Mouse (Mus musculus): ENCODE data around the gene Ak3. TPM values are rescaled to one million over a fixed set of nuclear protein-coding genes. Genes with fewer than 3 reads are reported as not detected.
A peak's percentile ranks its signal among the peaks of the same experiment; 100 is the strongest.

Gene Ak3
- polyA plus RNA-seq, 1 experiment from 2014 or later: 77.5 TPM

DNA sequence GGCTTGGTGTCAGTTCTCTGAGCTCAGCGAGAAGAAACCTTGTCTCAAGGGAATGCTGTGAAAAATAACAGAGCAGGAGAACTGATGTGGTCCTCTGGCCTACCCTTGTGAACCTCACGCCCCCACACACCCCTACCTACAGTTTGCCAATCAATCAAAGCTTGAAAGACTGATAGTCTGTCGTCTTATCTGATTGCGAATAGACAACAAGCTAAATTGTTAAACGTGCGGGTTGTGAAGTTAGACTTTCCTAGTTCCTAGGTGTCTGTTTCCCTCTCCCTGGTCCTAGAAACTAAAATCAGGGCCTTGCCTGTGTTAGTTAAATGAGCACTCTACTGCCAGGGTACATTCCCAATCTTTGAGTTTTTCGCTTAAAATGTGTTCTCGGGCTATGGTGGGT, 58.2 kb downstream of the Ak3 start:
- ATAC-seq (replicated peaks): no peak
- Histone ChIP-seq H3K27ac (replicated peaks) (no peak overlapping the region), H3K4me2 (replicated peaks) (peak overlapping the region; percentile 77), H3K27me3 (no peaks in the 10 kb centered on the region), H3K9me3 (no peaks in the 10 kb centered on the region), H3K4me1 (peaks cover 24% of the 10 kb centered on the region), H3K36me3 (0 out of 2 replicates have a peak, but pooled peaks cover 3% of the 10 kb centered on the region), H3K4me3 (peak overlapping the region; percentile 95), H3K9ac (replicated peaks) (peak overlapping the region; percentile 88; the same call in 1 of the 2 replicates)
- 79% methylated on average over 8 of the region's 8 CpGs for WGBS

DNA sequence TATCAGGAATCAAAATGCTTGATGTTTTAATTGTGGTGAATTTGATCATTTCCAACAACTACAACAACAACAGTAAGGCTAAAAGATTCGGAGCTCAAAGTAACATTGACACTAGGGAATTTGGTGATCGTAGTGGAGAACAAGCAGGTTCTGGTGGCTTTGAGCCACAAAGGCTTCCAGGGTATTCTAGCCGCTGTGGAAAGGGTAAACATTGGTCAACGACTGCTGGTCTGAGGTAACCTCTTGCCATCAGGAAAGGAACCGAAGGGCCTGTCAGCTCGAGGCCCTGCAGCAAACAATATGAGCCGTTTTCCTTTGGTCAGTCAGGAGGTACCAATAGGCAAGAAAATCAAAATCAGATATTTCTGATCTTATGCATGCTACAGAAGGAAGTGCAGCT, 65.1 kb downstream of the Ak3 start:
- no peak for ATAC-seq (replicated peaks)
- no peaks in the 10 kb centered on the region for H3K9me3 ChIP-seq
- H3K9ac ChIP-seq (replicated peaks): no peak overlapping the region
- H3K27ac ChIP-seq (replicated peaks): no peak overlapping the region
- H3K4me1 ChIP-seq: no peaks in the 10 kb centered on the region
- H3K4me2 ChIP-seq (replicated peaks): no peak overlapping the region
- 84% methylated on average over 7 of the region's 7 CpGs for WGBS
- H3K27me3 ChIP-seq: no peaks in the 10 kb centered on the region
- H3K4me3 ChIP-seq: no peak overlapping the region
- H3K36me3 ChIP-seq: no peaks in the 10 kb centered on the region

DNA sequence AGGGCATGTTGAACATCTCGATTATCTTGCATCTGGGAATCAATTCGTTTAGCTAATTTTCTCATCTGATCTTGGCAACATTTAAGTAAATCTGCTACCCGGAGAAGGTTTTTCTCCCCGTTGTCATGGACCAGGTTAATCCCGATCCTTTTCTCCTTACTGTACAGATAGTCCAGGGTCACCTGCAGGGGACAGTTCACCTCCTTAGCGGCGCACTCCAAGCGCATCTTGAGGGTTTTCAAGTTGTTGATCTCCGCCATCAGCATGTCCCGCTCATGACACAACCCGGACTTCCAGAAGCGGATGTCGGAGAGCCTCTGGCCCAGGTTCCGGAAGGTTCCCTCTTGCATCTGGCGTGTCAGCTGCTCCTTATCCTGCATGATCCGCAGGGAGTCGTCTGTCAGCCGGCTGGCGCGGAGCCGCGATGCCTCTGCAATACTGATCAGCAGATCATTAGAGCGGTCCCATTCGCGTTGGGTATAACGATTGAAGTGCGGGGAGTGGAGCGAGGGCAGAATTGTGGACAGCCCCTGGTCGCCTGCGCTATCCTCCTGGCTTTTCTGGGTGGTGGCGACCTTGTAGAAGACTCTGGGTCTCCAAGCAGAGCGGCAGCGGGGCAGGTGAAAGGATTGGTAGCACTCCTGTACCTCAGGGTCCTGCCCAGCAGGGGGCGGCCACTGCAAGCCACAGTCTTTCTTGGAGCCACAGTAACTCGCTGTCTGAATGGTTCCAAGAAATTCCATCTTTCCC, 72.7 kb downstream of the Ak3 start:
- Histone ChIP-seq H3K9ac (replicated peaks) (peak overlapping the region; percentile 44), H3K4me1 (peaks cover 4% of the 10 kb centered on the region), H3K4me3 (peak overlapping the region; percentile 41), H3K4me2 (replicated peaks) (peak overlapping the region; percentile 71), H3K36me3 (no peaks in the 10 kb centered on the region), H3K27ac (replicated peaks) (no peak overlapping the region), H3K9me3 (no peaks in the 10 kb centered on the region), H3K27me3 (no peaks in the 10 kb centered on the region)
- WGBS: 16% methylated on average over 35 of the region's 35 CpGs
- peak; percentile 90 for ATAC-seq (replicated peaks)

Other genes with a start within 250 kb of the Ak3 start
- 34.1 TPM in 2 replicates for gene Slc1a1, start 212.9 kb downstream of the Ak3 start, polyA plus RNA-seq (2015; fragmentation: Nextera tagmentation; extraction: Ambion mirVana)
- 8.4 and 8.8 TPM in 2 replicates for gene Plpp6, start 84.0 kb downstream of the Ak3 start, polyA plus RNA-seq (2015; fragmentation: Nextera tagmentation; extraction: Ambion mirVana)
- gene 4430402I18Rik, start 80.2 kb downstream of the Ak3 start, polyA plus RNA-seq (2015; fragmentation: Nextera tagmentation; extraction: Ambion mirVana): 2.4 TPM in 2 replicates
- 55.8 and 58.1 TPM in 2 replicates for gene Cdc37l1, start 57.6 kb downstream of the Ak3 start, polyA plus RNA-seq (2015; fragmentation: Nextera tagmentation; extraction: Ambion mirVana)
- gene Rcl1, start 53.4 kb upstream of the Ak3 start, polyA plus RNA-seq (2015; fragmentation: Nextera tagmentation; extraction: Ambion mirVana): 36.4 and 37.0 TPM in 2 replicates
- 19.2 and 19.8 TPM in 2 replicates for gene Jak2, start 203.9 kb upstream of the Ak3 start, polyA plus RNA-seq (2015; fragmentation: Nextera tagmentation; extraction: Ambion mirVana)